Comparison of ENCODE assay signal across 23 mouse cellular contexts in the genomic region with DNA sequence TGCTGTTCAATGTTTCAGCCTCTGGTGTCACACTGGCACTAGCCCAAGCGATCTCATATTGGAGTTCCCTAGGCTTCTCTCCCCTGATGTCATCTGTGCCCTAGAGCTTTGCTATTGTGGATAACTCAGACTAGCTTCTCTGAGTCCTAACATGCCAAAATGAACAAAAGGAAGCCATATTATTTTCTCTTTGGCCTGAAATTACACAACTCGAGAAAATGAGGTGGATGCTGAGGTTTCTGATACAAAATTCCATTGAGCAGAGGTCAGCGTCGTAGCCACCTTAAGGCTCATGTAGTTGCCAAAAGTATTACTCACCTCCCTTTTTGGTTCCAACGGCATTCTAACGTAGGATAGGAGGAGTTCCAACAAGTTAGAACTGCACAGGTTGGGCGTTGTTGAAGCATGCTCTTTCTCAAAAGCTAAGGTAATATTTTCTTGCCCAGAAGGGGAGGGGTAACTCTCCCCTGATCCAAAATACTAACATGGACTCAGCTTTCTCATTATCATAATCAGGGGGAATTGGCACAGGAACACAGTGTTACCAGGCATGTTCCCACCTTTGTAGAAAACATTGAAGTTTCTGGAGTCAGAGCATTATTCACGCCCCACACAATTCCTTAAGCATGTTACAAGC.
DNase-seq lines count a peak whose midpoint lies in the region; ATAC-seq and TF ChIP-seq lines count a peak whose summit lies in the region.
"Had no signal": no experiment of that assay in that cellular context is flagged by ENCODE, and none has a peak within 500 bp of the region (broad histone marks: within the 10 kb centered on the region; RNA-seq: fewer than 3 reads in every experiment).

No protein-coding gene starts in this region.

- no peak overlapping the region for H3K9ac ChIP-seq in stomach, embryonic 16.5 days (ENCODE audit: low read length)
- H3K9ac ChIP-seq in stomach, postnatal 0 days (ENCODE audit: low read length): no peak overlapping the region
- no peak overlapping the region for H3K9ac ChIP-seq in midbrain, embryonic 13.5 days (replicated peaks)
- H3K9ac ChIP-seq in neural tube, embryonic 15.5 days (replicated peaks): no peak overlapping the region
- H3K9ac ChIP-seq: forebrain, postnatal 0 days; liver, embryonic 14.5 days; lung, embryonic 15.5 days had no signal

- peak overlapping the region; percentile 46 for H3K27ac ChIP-seq in stomach, embryonic 16.5 days (ENCODE audit: low read length)
- H3K27ac ChIP-seq in stomach, postnatal 0 days (replicated peaks): no peak overlapping the region
- no peak overlapping the region for H3K27ac ChIP-seq in midbrain, embryonic 13.5 days
- no peak overlapping the region for H3K27ac ChIP-seq in neural tube, embryonic 15.5 days (replicated peaks)
- H3K27ac ChIP-seq: forebrain, embryonic 10.5 days; layer of hippocampus, adult 2 months; liver, embryonic 14.5 days; lung, embryonic 15.5 days; midbrain, embryonic 10.5 days had no signal

- DNase-seq in stomach, postnatal 0 days (ENCODE audit: low spot score): no peak
- peak; percentile 16 for DNase-seq in NIH3T3 (ENCODE audit: low read depth)
- peak; percentile 46 for DNase-seq in fibroblast of lung, adult 2 months (ENCODE audit: low read depth)
- DNase-seq: adrenal gland, postnatal 36 days; cerebellum, adult 8-10 months; forebrain, postnatal 0 days; kidney, adult 8-10 months; kidney, postnatal 14 days; layer of hippocampus, postnatal 36 days; left cerebral cortex, postnatal 4 days; lung, postnatal 4 days; right cerebral cortex, adult 18-20 months; thymus, postnatal 36 days had no signal

- H3K4me2 ChIP-seq in stomach, embryonic 16.5 days (ENCODE audit: low read depth, low read length): no peak overlapping the region
- H3K4me2 ChIP-seq in stomach, postnatal 0 days (replicated peaks; ENCODE audit: low read depth): no peak overlapping the region
- no peak overlapping the region for H3K4me2 ChIP-seq in midbrain, embryonic 13.5 days (replicated peaks)
- H3K4me2 ChIP-seq in neural tube, embryonic 15.5 days: no peak overlapping the region
- H3K4me2 ChIP-seq: lung, embryonic 15.5 days had no signal

- H3K27me3 ChIP-seq in stomach, embryonic 16.5 days (ENCODE audit: control insufficient read depth, insufficient read depth, low read length): no peaks in the 10 kb centered on the region
- H3K27me3 ChIP-seq in stomach, postnatal 0 days (ENCODE audit: control insufficient read depth, insufficient read depth, low read length): no peaks in the 10 kb centered on the region
- H3K27me3 ChIP-seq in midbrain, embryonic 13.5 days: no peaks in the 10 kb centered on the region
- no peaks in the 10 kb centered on the region for H3K27me3 ChIP-seq in neural tube, embryonic 15.5 days (replicated peaks)
- H3K27me3 ChIP-seq: lung, embryonic 15.5 days had no signal

- no peak overlapping the region for H3K4me3 ChIP-seq in stomach, embryonic 16.5 days (replicated peaks; ENCODE audit: low read length)
- no peak overlapping the region for H3K4me3 ChIP-seq in stomach, postnatal 0 days (ENCODE audit: low read depth, low read length)
- no peak overlapping the region for H3K4me3 ChIP-seq in midbrain, embryonic 13.5 days (replicated peaks)
- H3K4me3 ChIP-seq in neural tube, embryonic 15.5 days (replicated peaks): no peak overlapping the region
- H3K4me3 ChIP-seq: forebrain, embryonic 10.5 days; layer of hippocampus, adult 2 months; lung, embryonic 15.5 days; midbrain, embryonic 10.5 days had no signal

- 79% methylated on average over 8 of the region's 8 CpGs for WGBS in stomach, embryonic 16.5 days
- WGBS in stomach, postnatal 0 days: 65% methylated on average over 8 of the region's 8 CpGs
- WGBS in midbrain, embryonic 13.5 days: 90% methylated on average over 8 of the region's 8 CpGs
- 91% methylated on average over 8 of the region's 8 CpGs for WGBS in neural tube, embryonic 15.5 days

- no peak for TF ChIP-seq EP300 in stomach, postnatal 0 days (optimal IDR thresholded peaks at IDR 0.05)

- no peak for TF ChIP-seq CTCF in stomach, postnatal 0 days (IDR thresholded peaks at IDR 0.05; ENCODE audit: low read depth)

- no peaks in the 10 kb centered on the region for H3K36me3 ChIP-seq in stomach, embryonic 16.5 days (ENCODE audit: control insufficient read depth, insufficient read depth, low read length)
- no peaks in the 10 kb centered on the region for H3K36me3 ChIP-seq in stomach, postnatal 0 days (ENCODE audit: control insufficient read depth, insufficient read depth, low read length)
- H3K36me3 ChIP-seq in midbrain, embryonic 13.5 days: no peaks in the 10 kb centered on the region
- H3K36me3 ChIP-seq in neural tube, embryonic 15.5 days: no peaks in the 10 kb centered on the region
- H3K36me3 ChIP-seq: forebrain, embryonic 10.5 days; G1E; lung, embryonic 15.5 days; midbrain, embryonic 10.5 days had no signal

- ATAC-seq in stomach, embryonic 16.5 days (ENCODE audit: insufficient read depth, low FRiP score): peak; percentile 17; the same call in 1 of the 2 replicates
- ATAC-seq in stomach, postnatal 0 days (ENCODE audit: low FRiP score, low TSS enrichment): no peak
- ATAC-seq in midbrain, embryonic 13.5 days: no peak
- ATAC-seq in megakaryocyte-erythroid progenitor cell, adult 5-6 weeks (replicated peaks; ENCODE audit: low FRiP score, low TSS enrichment, poor library complexity, severe bottlenecking): no peak
- ATAC-seq in neural tube, embryonic 15.5 days (ENCODE audit: low FRiP score): no peak
- ATAC-seq: forebrain, postnatal 0 days had no signal

- no peaks in the 10 kb centered on the region for H3K9me3 ChIP-seq in stomach, embryonic 16.5 days (replicated peaks; ENCODE audit: control insufficient read depth, low read length)
- H3K9me3 ChIP-seq in stomach, postnatal 0 days (ENCODE audit: control insufficient read depth, low read length): no peaks in the 10 kb centered on the region
- no peaks in the 10 kb centered on the region for H3K9me3 ChIP-seq in midbrain, embryonic 13.5 days
- no peaks in the 10 kb centered on the region for H3K9me3 ChIP-seq in neural tube, embryonic 15.5 days (replicated peaks)
- H3K9me3 ChIP-seq: forebrain, embryonic 10.5 days; G1E; lung, embryonic 15.5 days; midbrain, embryonic 10.5 days had no signal

- no peaks in the 10 kb centered on the region for H3K4me1 ChIP-seq in stomach, embryonic 16.5 days (ENCODE audit: control insufficient read depth, insufficient read depth, low read length)
- no peaks in the 10 kb centered on the region for H3K4me1 ChIP-seq in stomach, postnatal 0 days (replicated peaks; ENCODE audit: control insufficient read depth, insufficient read depth)
- H3K4me1 ChIP-seq in midbrain, embryonic 13.5 days (replicated peaks): no peaks in the 10 kb centered on the region
- H3K4me1 ChIP-seq in neural tube, embryonic 15.5 days: no peaks in the 10 kb centered on the region
- H3K4me1 ChIP-seq: forebrain, embryonic 10.5 days; lung, embryonic 15.5 days; midbrain, embryonic 10.5 days had no signal
